Mouse (Mus musculus) megakaryocyte, embryonic 14.5 days (primary cell): ENCODE results near the gene Nup153.

ENCODE experiments used
- FLI1 ChIP-seq: IDR thresholded peaks from 2 replicates; pipeline ENCODE4 v1.6.1; 2012; ENCODE audit warnings: low read length, inconsistent platforms, mixed read lengths
- GATA1 ChIP-seq: IDR thresholded peaks from 3 replicates; pipeline ENCODE4 v1.6.1; 2012; ENCODE audit warnings: mixed read lengths, low read length, inconsistent platforms, borderline replicate concordance

- TF ChIP-seq GATA1 (no peak), FLI1 (no peak)
These were observed 49.0 kb upstream of the Nup153 start for GRCm38 (mm10) chr13:46776636-46777305.
